Mouse (Mus musculus): Measurements from ENCODE around the gene Galc.
"Not testable (repeated sequence)": the region's sequence is repeated elsewhere in the genome, so short reads cannot be mapped to it uniquely, and the experiment has no call there.

Gene Galc

GRCm38 (mm10) chr12:98252417-98252816 is 6.8 kb downstream of the Galc start:
- no peak for DNase-seq

- DNase-seq = no peak
Measured at GRCm38 (mm10) chr12:98250327-98250726, 8.9 kb downstream of the Galc start.

- no peak for DNase-seq
Measured at GRCm38 (mm10) chr12:98249671-98250070, 9.6 kb downstream of the Galc start.

- no peak for DNase-seq
Measured at GRCm38 (mm10) chr12:98246835-98247234, 12.4 kb downstream of the Galc start.

GRCm38 (mm10) chr12:98244865-98245264 is 14.4 kb downstream of the Galc start:
- no peak for DNase-seq

GRCm38 (mm10) chr12:98244161-98244560 is 15.1 kb downstream of the Galc start:
- no peak for DNase-seq

- DNase-seq = not testable (repeated sequence)
Measured at GRCm38 (mm10) chr12:98238478-98238877, 20.8 kb downstream of the Galc start.

GRCm38 (mm10) chr12:98227037-98227436 is 32.2 kb downstream of the Galc start:
- DNase-seq = no peak

- no peak for DNase-seq
Measured at GRCm38 (mm10) chr12:98223286-98223685, 36.0 kb downstream of the Galc start.

- no peak for DNase-seq
Measured at GRCm38 (mm10) chr12:98216432-98216831, 42.8 kb downstream of the Galc start.

GRCm38 (mm10) chr12:98215512-98215911 is 43.7 kb downstream of the Galc start:
- DNase-seq = no peak

GRCm38 (mm10) chr12:98214191-98214590 is 45.1 kb downstream of the Galc start:
- no peak for DNase-seq

GRCm38 (mm10) chr12:98213791-98214190 is 45.5 kb downstream of the Galc start:
- no peak for DNase-seq

- DNase-seq = no peak
Measured at GRCm38 (mm10) chr12:98213332-98213731, 45.9 kb downstream of the Galc start.

- DNase-seq = peak; percentile 28
Measured at GRCm38 (mm10) chr12:98212457-98213175, 46.6 kb downstream of the Galc start.

- DNase-seq = no peak
Measured at GRCm38 (mm10) chr12:98210495-98210894, 48.8 kb downstream of the Galc start.

GRCm38 (mm10) chr12:98208104-98208503 is 51.2 kb downstream of the Galc start:
- DNase-seq = no peak

GRCm38 (mm10) chr12:98205450-98206051 is 53.7 kb downstream of the Galc start:
- no peak for DNase-seq

- no peak for DNase-seq
Measured at GRCm38 (mm10) chr12:98197401-98197800, 61.9 kb downstream of the Galc start.

GRCm38 (mm10) chr12:98190201-98190600 is 69.1 kb downstream of the Galc start:
- DNase-seq = no peak

- DNase-seq = no peak
Measured at GRCm38 (mm10) chr12:98189096-98189495, 70.2 kb downstream of the Galc start.

GRCm38 (mm10) chr12:98187186-98187899 is 71.9 kb downstream of the Galc start:
- no peak for DNase-seq

GRCm38 (mm10) chr12:98181729-98182128 is 77.5 kb downstream of the Galc start:
- peak; percentile 44 for DNase-seq

- DNase-seq = no peak
Measured at GRCm38 (mm10) chr12:98180807-98181206, 78.5 kb downstream of the Galc start.

Data from kidney, adult 9 months (tissue).